Mouse (Mus musculus) olfactory bulb, adult 2 months (tissue): Measurements from ENCODE around the gene Fra10ac1. TPM values are rescaled to one million over a fixed set of nuclear protein-coding genes. Genes with fewer than 3 reads are reported as not detected.

Experiments used
- H3K27ac ChIP-seq: fragments of 200-500 bp; 2 replicates; pipeline ENCODE4 v1.5.1; 2012; ENCODE audit warnings: low read depth, low read length; ENCODE audit not compliant: insufficient read depth
- H3K4me1 ChIP-seq: fragments of 200-500 bp; 2 replicates; pipeline ENCODE4 v1.6.1; 2012; ENCODE audit warnings: low read length; ENCODE audit not compliant: control insufficient read depth, insufficient read depth
- H3K4me3 ChIP-seq: fragments of 200-500 bp; 2 replicates; pipeline ENCODE4 v1.5.1; 2012; ENCODE audit warnings: mild to moderate bottlenecking, low read depth, low read length, moderate library complexity; ENCODE audit not compliant: insufficient read depth
- CTCF ChIP-seq: fragments of 200-500 bp; IDR thresholded peaks from 2 replicates; pipeline ENCODE4 v1.5.1; 2012; ENCODE audit warnings: low read depth, mild to moderate bottlenecking, low read length, moderate library complexity; ENCODE audit not compliant: insufficient read depth
- POLR2A ChIP-seq: fragments of 200-500 bp; IDR thresholded peaks from 2 replicates; pipeline ENCODE4 v1.6.1; 2012; ENCODE audit warnings: mild to moderate bottlenecking, low read depth, low read length, moderate library complexity; ENCODE audit not compliant: insufficient read depth
- WGBS: fragments of 180-500 bp; shearing (Covaris S2); methylation state at CpG from one replicate; pipeline ENCODE4 v1.1.7; 2018; 5-methylcytosine and 5-hydroxymethylcytosine counted together
- polyA plus RNA-seq: library from polyadenylated mRNA; stranded (reverse); fragments of >200 nt; gene quantifications from 2 replicates; pipeline ENCODE4 v1.2.4, GENCODE M21; 2012; ENCODE audit warnings: low replicate concordance; ENCODE audit not compliant: missing spikeins, insufficient read depth, insufficient read length

The Fra10ac1 gene
- polyA plus RNA-seq, 1 experiment: not detected

DNA sequence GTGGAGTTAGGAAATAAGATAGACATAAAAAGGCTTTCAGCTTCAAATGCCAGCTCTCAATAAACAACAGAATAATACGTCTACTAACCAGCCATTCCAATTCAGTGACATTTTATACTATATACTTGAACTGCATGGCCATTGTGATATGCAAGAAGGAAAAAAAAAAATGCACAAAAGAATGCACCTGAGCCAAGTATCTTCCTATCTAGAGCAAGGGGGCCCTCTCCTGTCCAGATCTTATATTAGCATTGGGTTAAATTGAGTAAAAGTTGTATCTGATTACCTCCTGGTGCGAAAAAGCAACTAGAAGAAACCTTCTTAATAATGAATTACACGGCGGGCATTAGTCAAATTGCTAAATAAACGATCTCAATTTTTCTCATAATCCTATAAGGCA lies 25.2 kb downstream of the Fra10ac1 start:
- Histone ChIP-seq H3K27ac (no peak overlapping the region), H3K4me3 (no peak overlapping the region), H3K4me1 (no peaks in the 10 kb centered on the region)
- 81% methylated on average over 5 of the region's 5 CpGs for WGBS
- TF ChIP-seq CTCF (no peak), POLR2A (no peak)

DNA sequence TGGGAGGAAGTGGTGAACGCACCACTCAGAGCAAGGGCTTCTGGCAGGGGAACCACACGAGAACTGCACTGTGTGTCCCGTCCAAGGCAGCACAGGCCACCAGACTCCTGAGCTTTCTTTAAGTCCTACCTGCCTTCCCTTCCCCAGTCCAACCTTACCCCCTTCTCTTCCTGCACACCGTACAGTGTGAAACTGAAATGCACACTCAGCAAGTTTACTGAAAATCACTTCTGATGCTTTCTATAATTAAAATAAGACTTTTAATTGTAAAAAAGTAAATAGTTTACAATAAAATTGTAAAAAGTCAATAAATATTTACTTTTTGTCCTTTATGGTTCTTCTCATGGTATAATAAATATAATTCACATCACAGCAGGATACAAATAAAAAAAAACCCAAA lies 28.7 kb downstream of the Fra10ac1 start:
- H3K27ac ChIP-seq: no peak overlapping the region
- TF ChIP-seq CTCF: no peak
- no peak for TF ChIP-seq POLR2A
- H3K4me1 ChIP-seq: no peaks in the 10 kb centered on the region
- H3K4me3 ChIP-seq: no peak overlapping the region
- WGBS: 96% methylated on average over 4 of the region's 4 CpGs

DNA sequence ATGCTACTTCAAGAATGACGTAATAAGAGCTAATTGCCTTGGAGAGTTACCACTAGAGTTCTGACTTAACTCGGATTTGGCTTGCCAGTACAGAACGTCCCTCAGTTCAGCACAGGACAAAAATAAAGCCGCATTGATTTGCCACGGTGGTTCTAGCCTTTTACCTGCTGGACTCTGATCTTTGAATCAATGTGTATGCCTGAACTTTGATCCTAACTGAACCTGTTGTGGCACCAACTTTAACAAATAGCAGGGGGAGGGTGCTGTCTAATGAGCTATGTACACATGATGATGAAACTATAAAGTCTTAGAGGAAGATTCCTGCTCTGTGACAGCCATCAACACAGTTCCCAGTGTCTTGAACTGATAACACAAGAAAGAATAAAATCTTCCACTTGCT lies 32.5 kb downstream of the Fra10ac1 start:
- no peaks in the 10 kb centered on the region for H3K4me1 ChIP-seq
- WGBS: 82% methylated on average over 5 of the region's 5 CpGs
- H3K27ac ChIP-seq: no peak overlapping the region
- no peak overlapping the region for H3K4me3 ChIP-seq
- no peak for TF ChIP-seq POLR2A
- no peak for TF ChIP-seq CTCF

DNA sequence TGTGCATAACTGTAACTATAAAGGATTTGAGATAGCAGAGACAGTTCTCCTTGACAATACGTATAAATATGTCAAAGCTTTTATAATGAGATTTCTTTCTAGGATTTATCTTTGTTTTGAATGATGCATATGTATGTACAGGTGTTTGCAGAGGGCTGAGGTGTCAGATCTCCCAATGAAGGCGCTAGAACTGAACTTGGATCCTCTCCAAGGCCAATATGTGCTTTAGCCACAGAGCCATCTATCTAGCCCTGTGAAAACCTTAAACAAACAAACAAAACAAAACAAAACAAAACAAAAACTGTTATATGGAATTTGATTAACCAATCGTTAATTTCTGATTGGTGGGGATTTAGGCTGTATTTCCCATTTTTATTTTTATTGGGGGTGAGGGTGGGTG lies 33.4 kb downstream of the Fra10ac1 start:
- WGBS: 91% methylated on average over 3 of the region's 3 CpGs
- no peak for TF ChIP-seq CTCF
- H3K27ac ChIP-seq: no peak overlapping the region

DNA sequence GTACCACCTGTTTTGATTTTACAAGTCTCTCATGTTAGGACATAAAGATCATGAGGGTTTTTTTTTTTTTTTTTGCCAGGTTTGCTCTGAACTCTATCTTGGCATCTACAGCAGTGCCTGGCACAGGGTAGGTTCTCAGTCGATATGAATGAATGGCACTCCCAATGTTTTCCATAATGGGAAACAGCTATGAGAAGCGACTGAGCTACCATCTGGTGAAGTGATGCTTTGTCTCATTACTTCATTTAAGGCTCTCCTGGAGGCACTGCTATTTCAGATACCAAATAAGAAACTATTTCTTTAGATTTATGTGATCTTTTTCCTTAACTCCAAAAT lies 36.6 kb downstream of the Fra10ac1 start:
- TF ChIP-seq CTCF: no peak
- TF ChIP-seq POLR2A: no peak
- H3K4me3 ChIP-seq: no peak overlapping the region
- H3K4me1 ChIP-seq: no peaks in the 10 kb centered on the region
- H3K27ac ChIP-seq: no peak overlapping the region
- WGBS: 36% methylated on average over 2 of the region's 2 CpGs

More for the DNA sequence above, 33.4 kb downstream of the Fra10ac1 start:
- Histone ChIP-seq H3K4me3 (no peak overlapping the region), H3K4me1 (no peaks in the 10 kb centered on the region)

DNA sequence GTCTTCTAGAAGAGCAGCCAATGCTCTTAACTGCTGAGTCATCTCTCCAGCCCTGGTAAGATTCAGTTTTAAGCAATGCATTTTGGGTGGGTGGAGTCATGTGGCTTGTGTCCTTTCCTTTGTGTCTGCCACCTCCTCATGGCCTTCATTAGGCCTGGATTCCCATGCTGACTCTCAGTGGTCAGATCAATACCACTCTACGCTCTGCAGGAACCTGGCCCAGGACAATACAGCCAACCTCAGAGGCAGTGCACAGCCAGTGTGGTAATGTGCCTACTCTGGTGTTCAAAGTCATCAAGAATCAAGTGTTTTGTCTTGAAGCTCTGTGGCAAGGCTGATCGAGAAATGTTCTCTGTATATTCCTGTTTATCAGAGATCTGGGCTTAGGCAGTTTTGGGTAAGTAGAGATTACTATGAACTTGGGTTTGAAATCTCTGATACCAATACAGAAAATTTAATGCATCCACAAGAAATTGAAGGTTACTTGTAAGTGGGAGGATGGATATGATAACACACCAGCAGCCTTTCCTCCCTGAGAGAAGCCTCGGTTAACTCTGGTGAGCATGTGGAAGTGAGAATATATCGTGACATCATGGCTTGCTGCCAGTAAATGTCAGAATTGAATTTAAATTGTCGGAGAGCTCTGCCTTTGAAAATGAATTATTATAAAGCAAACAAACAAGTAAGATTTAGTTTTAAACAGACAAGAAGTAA lies 37.2 kb downstream of the Fra10ac1 start:
- Histone ChIP-seq H3K4me1 (no peaks in the 10 kb centered on the region), H3K4me3 (no peak overlapping the region), H3K27ac (no peak overlapping the region)
- TF ChIP-seq POLR2A (no peak), CTCF (no peak)
- 83% methylated on average over 5 of the region's 5 CpGs for WGBS

DNA sequence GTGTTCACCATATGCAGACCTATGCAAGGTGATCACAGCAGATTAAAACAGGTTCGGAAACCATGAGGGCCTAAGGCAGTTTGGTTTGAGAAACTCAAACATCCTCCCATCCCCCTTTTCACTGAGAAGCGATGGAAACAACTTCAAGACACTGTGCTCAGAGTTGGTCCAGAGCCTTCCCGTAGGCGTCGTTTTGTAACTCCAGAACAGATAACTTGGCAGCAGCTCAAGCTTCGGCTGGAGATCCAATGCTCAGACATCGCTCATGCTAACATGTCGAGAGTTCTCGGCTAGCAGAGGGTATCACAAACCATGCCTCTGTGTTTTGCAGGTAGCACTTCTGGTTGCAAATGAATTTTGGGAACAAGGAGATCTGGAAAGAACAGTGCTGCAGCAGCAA lies 44.3 kb downstream of the Fra10ac1 start:
- Histone ChIP-seq H3K4me1 (no peaks in the 10 kb centered on the region), H3K4me3 (no peak overlapping the region), H3K27ac (no peak overlapping the region)
- TF ChIP-seq POLR2A (no peak), CTCF (no peak)
- WGBS: 91% methylated on average over 9 of the region's 9 CpGs

DNA sequence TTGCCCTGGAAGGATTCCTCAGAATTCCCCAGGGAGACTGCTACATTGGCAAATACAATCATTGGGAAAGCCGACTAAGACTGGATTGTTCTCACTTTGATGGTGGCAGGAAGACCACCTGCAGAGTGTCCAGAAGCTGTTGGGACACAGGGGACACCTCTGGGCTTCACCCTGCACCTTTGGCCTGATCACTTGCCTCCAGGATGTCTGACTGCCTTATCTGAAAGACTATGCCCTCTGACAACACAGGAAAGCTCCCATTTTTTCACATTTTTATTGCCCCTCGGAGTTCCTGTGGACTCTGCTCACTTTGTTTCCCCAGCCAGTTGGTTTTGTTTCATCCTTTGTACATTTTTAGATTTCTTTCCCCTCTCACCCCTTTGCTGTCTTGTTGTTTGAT lies 59.3 kb downstream of the Fra10ac1 start:
- Histone ChIP-seq H3K4me1 (no peaks in the 10 kb centered on the region), H3K27ac (no peak overlapping the region), H3K4me3 (no peak overlapping the region)
- TF ChIP-seq CTCF: no peak
- no peak for TF ChIP-seq POLR2A
- 51% methylated on average over 2 of the region's 2 CpGs for whole genome bisulfite sequencing

DNA sequence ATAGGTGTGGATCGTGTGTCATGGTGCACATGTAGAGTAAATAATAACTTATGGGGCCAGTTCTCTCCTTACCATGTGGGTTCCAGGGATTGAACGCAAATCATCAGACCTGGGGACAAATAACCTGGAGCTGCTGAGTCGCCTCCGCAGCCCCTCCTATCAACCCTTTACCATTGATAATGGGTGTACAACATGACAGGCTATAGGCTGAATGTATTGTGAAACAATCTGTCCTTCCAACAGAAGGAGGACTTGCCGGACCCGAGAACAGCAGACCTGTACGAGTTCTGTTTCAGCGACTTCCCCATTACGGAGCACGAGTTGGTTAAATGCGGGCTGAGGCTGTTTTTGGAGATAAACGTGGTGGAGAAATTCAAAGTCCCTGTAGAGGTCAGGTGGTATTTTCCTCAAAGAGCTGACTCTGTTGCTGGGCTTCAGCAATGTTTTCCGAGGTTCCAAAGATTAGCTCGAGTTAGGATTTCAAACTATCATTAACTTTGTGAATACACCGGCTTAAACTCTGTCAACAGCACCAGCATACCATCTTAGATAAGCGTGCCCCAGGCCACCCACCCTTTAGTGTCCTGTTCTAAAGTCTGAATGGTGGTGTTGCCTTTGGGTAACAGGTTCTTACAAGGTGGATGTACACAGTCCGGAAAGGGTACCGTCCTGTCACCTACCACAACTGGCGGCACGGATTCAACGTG lies 62.2 kb downstream of the Fra10ac1 start:
- Histone ChIP-seq H3K4me3 (no peak overlapping the region), H3K4me1 (no peaks in the 10 kb centered on the region), H3K27ac (no peak overlapping the region)
- no peak for TF ChIP-seq POLR2A
- TF ChIP-seq CTCF: no peak
- 94% methylated on average over 21 of the region's 21 CpGs for WGBS

DNA sequence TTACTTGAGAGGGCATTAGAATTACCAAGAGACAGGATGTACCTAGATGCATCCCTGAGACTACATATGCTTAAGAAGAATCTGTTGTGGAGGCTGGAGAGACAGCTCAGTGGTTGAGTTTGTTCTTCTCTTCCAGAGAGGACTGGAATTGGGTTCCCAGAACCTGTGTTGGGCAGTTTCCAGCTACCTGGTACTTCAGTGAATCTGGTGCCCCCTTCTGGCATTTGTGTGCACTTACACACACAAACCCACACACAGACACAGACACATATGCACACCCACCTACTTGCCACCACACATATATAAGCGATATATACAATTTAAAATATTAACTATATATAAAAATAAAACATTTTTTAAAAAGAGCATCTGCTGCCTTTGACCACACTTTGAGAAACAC lies 67.7 kb downstream of the Fra10ac1 start:
- WGBS: 100% methylated on average over 1 of the region's 1 CpGs
- TF ChIP-seq CTCF (no peak), POLR2A (no peak)
- H3K4me3 ChIP-seq: no peak overlapping the region
- H3K4me1 ChIP-seq: no peaks in the 10 kb centered on the region
- no peak overlapping the region for H3K27ac ChIP-seq
